Mouse (Mus musculus): ENCODE data around the gene Vmn1r199. TPM values are rescaled to one million over a fixed set of nuclear protein-coding genes. Genes with fewer than 3 reads are reported as not detected.
"Not testable (repeated sequence)": the region's sequence is repeated elsewhere in the genome, so short reads cannot be mapped to it uniquely, and the experiment has no call there.

Vmn1r199 gene
- not detected in 2 replicates for total RNA-seq (2017)

GRCm38 (mm10) chr13:22379518-22379917, at the start of gene Vmn1r199:
Gene Vmn1r199, plus strand, starts transcription at chr13:22379818.
- no peak for ATAC-seq (ENCODE audit: extremely low read depth, insufficient number of reproducible peaks, low FRiP score, poor library complexity, severe bottlenecking)

- no peak for ATAC-seq (ENCODE audit: extremely low read depth, insufficient number of reproducible peaks, low FRiP score, poor library complexity, severe bottlenecking)
Observed at GRCm38 (mm10) chr13:22333269-22333668, 46.3 kb upstream of the Vmn1r199 start.

GRCm38 (mm10) chr13:22335565-22335964, 44.1 kb upstream of the Vmn1r199 start:
- no peak for ATAC-seq (ENCODE audit: extremely low read depth, insufficient number of reproducible peaks, low FRiP score, poor library complexity, severe bottlenecking)

GRCm38 (mm10) chr13:22350064-22350463, 29.6 kb upstream of the Vmn1r199 start, which contains the start of gene Vmn1r198:
Gene Vmn1r198, plus strand, starts transcription at chr13:22350364.
- no peak for ATAC-seq (ENCODE audit: extremely low read depth, insufficient number of reproducible peaks, low FRiP score, poor library complexity, severe bottlenecking)

GRCm38 (mm10) chr13:22350813-22351212, 28.8 kb upstream of the Vmn1r199 start:
- no peak for ATAC-seq (ENCODE audit: extremely low read depth, insufficient number of reproducible peaks, low FRiP score, poor library complexity, severe bottlenecking)

GRCm38 (mm10) chr13:22381128-22381527, 1.5 kb downstream of the Vmn1r199 start:
- ATAC-seq (ENCODE audit: extremely low read depth, insufficient number of reproducible peaks, low FRiP score, poor library complexity, severe bottlenecking): not testable (repeated sequence)

- no peak for ATAC-seq (ENCODE audit: extremely low read depth, insufficient number of reproducible peaks, low FRiP score, poor library complexity, severe bottlenecking)
Observed at GRCm38 (mm10) chr13:22383401-22383800, 3.8 kb downstream of the Vmn1r199 start.

- ATAC-seq (ENCODE audit: extremely low read depth, insufficient number of reproducible peaks, low FRiP score, poor library complexity, severe bottlenecking): no peak
Observed at GRCm38 (mm10) chr13:22387050-22387449, 7.4 kb downstream of the Vmn1r199 start.

- no peak for ATAC-seq (ENCODE audit: extremely low read depth, insufficient number of reproducible peaks, low FRiP score, poor library complexity, severe bottlenecking)
Observed at GRCm38 (mm10) chr13:22390073-22390472, 10.5 kb downstream of the Vmn1r199 start, which contains the start of gene Vmn1r200. Gene Vmn1r200, plus strand, starts transcription at chr13:22390373.

- ATAC-seq (ENCODE audit: extremely low read depth, insufficient number of reproducible peaks, low FRiP score, poor library complexity, severe bottlenecking): no peak
Observed at GRCm38 (mm10) chr13:22402978-22403377, 23.4 kb downstream of the Vmn1r199 start.

Other genes starting within 250 kb of the Vmn1r199 start
- not detected in 2 replicates for gene Vmn1r191, start 195.8 kb upstream of the Vmn1r199 start, total RNA-seq (2017)
- gene Vmn1r192, start 188.7 kb upstream of the Vmn1r199 start, total RNA-seq (2017): 0.12 TPM in 1 of 2 replicates, not detected in the other
- gene Vmn1r193, start 156.7 kb upstream of the Vmn1r199 start, total RNA-seq (2017): 0.12 TPM in 1 of 2 replicates, not detected in the other
- gene Vmn1r194, start 135.6 kb upstream of the Vmn1r199 start, total RNA-seq (2017): 0.93 TPM in 1 of 2 replicates, not detected in the other
- gene Vmn1r195, start 109.3 kb upstream of the Vmn1r199 start, total RNA-seq (2017): not detected in 2 replicates
- not detected in 2 replicates for gene Vmn1r196, start 89.9 kb upstream of the Vmn1r199 start, total RNA-seq (2017)
- not detected in 2 replicates for gene Vmn1r197, start 55.2 kb upstream of the Vmn1r199 start, total RNA-seq (2017)
- gene Vmn1r198, start 29.5 kb upstream of the Vmn1r199 start, total RNA-seq (2017): 0.12 TPM in 2 replicates
- gene Vmn1r200, start 10.6 kb downstream of the Vmn1r199 start, total RNA-seq (2017): not detected in 2 replicates
- gene Vmn1r201, start 92.1 kb downstream of the Vmn1r199 start, total RNA-seq (2017): not detected in 2 replicates
- gene Vmn1r202, start 125.6 kb downstream of the Vmn1r199 start, total RNA-seq (2017): not detected in 2 replicates
- gene Vmn1r203, start 138.3 kb downstream of the Vmn1r199 start, total RNA-seq (2017): 0.25 TPM in 1 of 2 replicates, not detected in the other
- gene Vmn1r204, start 173.4 kb downstream of the Vmn1r199 start, total RNA-seq (2017): not detected in 2 replicates
- not detected in 2 replicates for gene Vmn1r205, start 213.2 kb downstream of the Vmn1r199 start, total RNA-seq (2017)
- gene Vmn1r206, start 244.4 kb downstream of the Vmn1r199 start, total RNA-seq (2017): not detected in 2 replicates